Mouse (Mus musculus) heart, embryonic 16.5 days (tissue): ENCODE data around the gene Gpatch8. TPM values are rescaled to one million over a fixed set of nuclear protein-coding genes. Genes with fewer than 3 reads are reported as not detected.

Source experiments
- ATAC-seq: fragments of 200-750 bp; cut with Nextera tagmentation; replicated peaks from 2 replicates; pipeline ENCODE4 v1.8.0; 2017; ENCODE audit warnings: moderate number of reproducible peaks; ENCODE audit not compliant: insufficient read depth, low FRiP score; ENCODE audit errors: extremely low read depth
- H3K27ac ChIP-seq: fragments of 300-500 bp; sonication (generic); 2 replicates; pipeline ENCODE4 v1.5.1; 2014; ENCODE audit warnings: mild to moderate bottlenecking, low read length, control low read depth, moderate library complexity
- H3K27me3 ChIP-seq: fragments of 300-500 bp; sonication (generic); 2 replicates; pipeline ENCODE4 v1.6.1; 2014; ENCODE audit warnings: low read length, mixed read lengths; ENCODE audit not compliant: control insufficient read depth, insufficient read depth
- H3K36me3 ChIP-seq: fragments of 300-500 bp; sonication (generic); 2 replicates; pipeline ENCODE4 v1.6.1; 2014; ENCODE audit not compliant: control insufficient read depth, insufficient read depth
- H3K4me1 ChIP-seq: fragments of 300-500 bp; sonication (generic); 2 replicates; pipeline ENCODE4 v1.6.1; 2014; ENCODE audit warnings: low read length, mixed read lengths; ENCODE audit not compliant: control insufficient read depth, insufficient read depth
- H3K4me2 ChIP-seq: fragments of 300-500 bp; sonication (generic); 2 replicates; pipeline ENCODE4 v1.6.1; 2014; ENCODE audit warnings: low read depth, mild to moderate bottlenecking, control low read depth, low read length
- H3K4me3 ChIP-seq: fragments of 300-500 bp; sonication (generic); 2 replicates; pipeline ENCODE4 v1.5.1; 2014; ENCODE audit warnings: mild to moderate bottlenecking, control low read depth, low read length
- H3K9ac ChIP-seq: fragments of 300-500 bp; sonication (generic); 2 replicates; pipeline ENCODE4 v1.6.1; 2014; ENCODE audit warnings: low read length, control low read depth
- H3K9me3 ChIP-seq: fragments of 300-500 bp; sonication (generic); replicated peaks from 2 replicates; pipeline ENCODE4 v1.6.1; 2016; ENCODE audit warnings: low read length; ENCODE audit not compliant: control insufficient read depth
- WGBS: fragments of 180-500 bp; shearing (Covaris S2); extraction: QIAGEN DNeasy Blood & Tissue Kit; methylation state at CpG from one replicate; pipeline ENCODE4 v1.1.7; 2014; 5-methylcytosine and 5-hydroxymethylcytosine counted together
- polyA plus RNA-seq: library from polyadenylated mRNA; unstranded; fragments of >200 nt; fragmentation: Nextera tagmentation; extraction: Ambion mirVana; gene quantifications from 2 replicates; pipeline ENCODE4 v1.2.1, GENCODE M21; 2015

Gene Gpatch8
- polyA plus RNA-seq, 1 experiment from 2014 or later = 39.2 TPM

GRCm38 (mm10) chr11:102539690-102540089 is 16.5 kb downstream of the Gpatch8 start:
- no peaks in the 10 kb centered on the region for H3K9me3 ChIP-seq
- no peak overlapping the region for H3K27ac ChIP-seq
- 82% methylated on average over 1 of the region's 1 CpGs for WGBS
- no peak for ATAC-seq
- H3K4me1 ChIP-seq = no peaks in the 10 kb centered on the region
- peaks cover 3% of the 10 kb centered on the region; the same call in 1 of the 2 replicates for H3K36me3 ChIP-seq
- H3K27me3 ChIP-seq = no peaks in the 10 kb centered on the region
- H3K4me2 ChIP-seq = no peak overlapping the region
- no peak overlapping the region for H3K9ac ChIP-seq
- H3K4me3 ChIP-seq = no peak overlapping the region

- WGBS = 64% methylated on average over 3 of the region's 3 CpGs
- Histone ChIP-seq H3K9me3 (no peaks in the 10 kb centered on the region), H3K4me1 (peaks cover 2% of the 10 kb centered on the region; the same call in 1 of the 2 replicates), H3K27me3 (no peaks in the 10 kb centered on the region), H3K36me3 (peaks cover 3% of the 10 kb centered on the region; the same call in 1 of the 2 replicates), H3K27ac (no peak overlapping the region), H3K4me2 (no peak overlapping the region), H3K4me3 (no peak overlapping the region), H3K9ac (no peak overlapping the region)
- ATAC-seq = no peak
Observed at GRCm38 (mm10) chr11:102536210-102536609, 20.0 kb downstream of the Gpatch8 start.

- ATAC-seq = no peak
- no peak overlapping the region for H3K4me3 ChIP-seq
- no peaks in the 10 kb centered on the region for H3K27me3 ChIP-seq
- H3K36me3 ChIP-seq = peaks cover 3% of the 10 kb centered on the region; the same call in 1 of the 2 replicates
- H3K27ac ChIP-seq = no peak overlapping the region
- H3K4me1 ChIP-seq = peaks cover 2% of the 10 kb centered on the region; the same call in 1 of the 2 replicates
- no peak overlapping the region for H3K4me2 ChIP-seq
- no peaks in the 10 kb centered on the region for H3K9me3 ChIP-seq
- H3K9ac ChIP-seq = no peak overlapping the region
- WGBS = 78% methylated on average over 2 of the region's 2 CpGs
Observed at GRCm38 (mm10) chr11:102534078-102534477, 22.1 kb downstream of the Gpatch8 start.

- WGBS = 33% methylated on average over 5 of the region's 5 CpGs
- H3K9me3 ChIP-seq = no peaks in the 10 kb centered on the region
- H3K27ac ChIP-seq = 0 out of 2 replicates have a peak overlapping the region, but pooled peaks have one; percentile 9
- no peak overlapping the region for H3K9ac ChIP-seq
- H3K27me3 ChIP-seq = no peaks in the 10 kb centered on the region
- no peak overlapping the region for H3K4me3 ChIP-seq
- H3K36me3 ChIP-seq = peaks cover 3% of the 10 kb centered on the region
- H3K4me2 ChIP-seq = no peak overlapping the region
- peaks cover 2% of the 10 kb centered on the region; the same call in 1 of the 2 replicates for H3K4me1 ChIP-seq
- no peak for ATAC-seq
Observed at GRCm38 (mm10) chr11:102531425-102531824, 24.8 kb downstream of the Gpatch8 start.

- Histone ChIP-seq H3K4me2 (no peak overlapping the region), H3K27ac (no peak overlapping the region), H3K9me3 (no peaks in the 10 kb centered on the region; the same call in 1 of the 2 replicates), H3K4me1 (peaks cover 3% of the 10 kb centered on the region; the same call in 1 of the 2 replicates), H3K9ac (no peak overlapping the region), H3K27me3 (no peaks in the 10 kb centered on the region), H3K4me3 (no peak overlapping the region), H3K36me3 (peaks cover 7% of the 10 kb centered on the region; the same call in 1 of the 2 replicates)
- 89% methylated on average over 1 of the region's 1 CpGs for WGBS
- ATAC-seq = no peak
Observed at GRCm38 (mm10) chr11:102514793-102515424, 41.3 kb downstream of the Gpatch8 start.

- peaks cover 3% of the 10 kb centered on the region; the same call in 1 of the 2 replicates for H3K4me1 ChIP-seq
- no peak overlapping the region for H3K4me3 ChIP-seq
- WGBS = 70% methylated on average over 6 of the region's 6 CpGs
- H3K9ac ChIP-seq = no peak overlapping the region
- no peak overlapping the region; the same call in 1 of the 2 replicates for H3K27ac ChIP-seq
- H3K27me3 ChIP-seq = no peaks in the 10 kb centered on the region
- no peak overlapping the region for H3K4me2 ChIP-seq
- no peaks in the 10 kb centered on the region for H3K9me3 ChIP-seq
- peaks cover 6% of the 10 kb centered on the region for H3K36me3 ChIP-seq
- no peak for ATAC-seq
Observed at GRCm38 (mm10) chr11:102510226-102510625, 46.0 kb downstream of the Gpatch8 start.

- Histone ChIP-seq H3K9ac (no peak overlapping the region), H3K4me3 (no peak overlapping the region), H3K27me3 (no peaks in the 10 kb centered on the region), H3K36me3 (peaks cover 16% of the 10 kb centered on the region), H3K9me3 (no peaks in the 10 kb centered on the region), H3K4me2 (no peak overlapping the region), H3K4me1 (peaks cover 11% of the 10 kb centered on the region), H3K27ac (no peak overlapping the region)
- 61% methylated on average over 2 of the region's 2 CpGs for WGBS
- ATAC-seq = no peak
Observed at GRCm38 (mm10) chr11:102496732-102497131, 59.5 kb downstream of the Gpatch8 start.

GRCm38 (mm10) chr11:102496206-102496605 is 60.0 kb downstream of the Gpatch8 start:
- peaks cover 15% of the 10 kb centered on the region for H3K36me3 ChIP-seq
- H3K27me3 ChIP-seq = no peaks in the 10 kb centered on the region
- 72% methylated on average over 2 of the region's 2 CpGs for WGBS

GRCm38 (mm10) chr11:102495742-102496141 is 60.5 kb downstream of the Gpatch8 start:
- Histone ChIP-seq H3K27ac (no peak overlapping the region), H3K9me3 (no peaks in the 10 kb centered on the region), H3K4me2 (no peak overlapping the region), H3K4me3 (no peak overlapping the region), H3K36me3 (peaks cover 14% of the 10 kb centered on the region), H3K9ac (no peak overlapping the region), H3K4me1 (peaks cover 11% of the 10 kb centered on the region), H3K27me3 (no peaks in the 10 kb centered on the region)
- whole genome bisulfite sequencing = 92% methylated on average over 5 of the region's 5 CpGs
- no peak for ATAC-seq

More at GRCm38 (mm10) chr11:102496206-102496605, 60.0 kb downstream of the Gpatch8 start:
- no peaks in the 10 kb centered on the region for H3K9me3 ChIP-seq
- no peak overlapping the region for H3K27ac ChIP-seq
- H3K9ac ChIP-seq = no peak overlapping the region
- no peak overlapping the region for H3K4me3 ChIP-seq
- no peak for ATAC-seq
- peaks cover 11% of the 10 kb centered on the region for H3K4me1 ChIP-seq
- no peak overlapping the region for H3K4me2 ChIP-seq
